Mouse (Mus musculus) spleen, embryonic (tissue): Measurements from ENCODE around the gene Upf3a.
"Not testable (repeated sequence)": the region's sequence is repeated elsewhere in the genome, so short reads cannot be mapped to it uniquely, and the experiment has no call there.

Source experiments
- CTCF ChIA-PET: fragments of 350-600 bp; sonication (Branson Sonifier 250); formaldehyde crosslinking; loops from one replicate; lab custom pipeline; 2022; lab: Charles Lee

Upf3a gene

GRCm38 (mm10) chr8:13785250-13785763, at the start of gene Upf3a:
TSS of gene Upf3a (plus strand) at chr8:13785615.
- CTCF ChIA-PET, result no interaction called here

GRCm38 (mm10) chr8:13740323-13740770, 45.1 kb upstream of the Upf3a start:
- CTCF ChIA-PET, result no interaction called here

- CTCF ChIA-PET, result no interaction called here
Observed at GRCm38 (mm10) chr8:13740817-13741613, 44.4 kb upstream of the Upf3a start.

- CTCF ChIA-PET, result not testable (repeated sequence)
Observed at GRCm38 (mm10) chr8:13746212-13746611, 39.2 kb upstream of the Upf3a start.

- CTCF ChIA-PET, result no interaction called here
Observed at GRCm38 (mm10) chr8:13747626-13748025, 37.8 kb upstream of the Upf3a start.

GRCm38 (mm10) chr8:13753680-13754079, 31.7 kb upstream of the Upf3a start:
- CTCF ChIA-PET, result interaction anchor here (1.2 kb wide), 1 partner anchor 13 kb away, joined by 3 read pairs; no protein-coding TSS in a partner anchor

- CTCF ChIA-PET, result interaction anchor here (0.5 kb wide), 1 partner anchor 206 kb away, joined by 3 read pairs; no protein-coding TSS in a partner anchor
Observed at GRCm38 (mm10) chr8:13756480-13756879, 28.9 kb upstream of the Upf3a start.

GRCm38 (mm10) chr8:13756982-13757804, 28.2 kb upstream of the Upf3a start, which contains the start of gene Cdc16:
TSS of gene Cdc16 (plus strand) at chr8:13757676.
- CTCF ChIA-PET, result no interaction called here

- CTCF ChIA-PET, result interaction anchor here (0.6 kb wide), 1 partner anchor 335 kb away, joined by 3 read pairs; no protein-coding TSS in a partner anchor
Observed at GRCm38 (mm10) chr8:13757805-13758727, 27.3 kb upstream of the Upf3a start.

GRCm38 (mm10) chr8:13769206-13769605, 16.2 kb upstream of the Upf3a start:
- CTCF ChIA-PET, result no interaction called here

GRCm38 (mm10) chr8:13780536-13780935, 4.9 kb upstream of the Upf3a start:
- CTCF ChIA-PET, result no interaction called here

GRCm38 (mm10) chr8:13785764-13786299, 417 bp downstream of the Upf3a start:
- CTCF ChIA-PET, result no interaction called here

GRCm38 (mm10) chr8:13789606-13790005, 4.2 kb downstream of the Upf3a start:
- CTCF ChIA-PET, result no interaction called here

GRCm38 (mm10) chr8:13793097-13793745, 7.8 kb downstream of the Upf3a start:
- CTCF ChIA-PET, result interaction anchor here (0.7 kb wide), 1 partner anchor 119 kb away, joined by 8 read pairs; no protein-coding TSS in a partner anchor

- CTCF ChIA-PET, result interaction anchor here (0.7 kb wide), 1 partner anchor 119 kb away, joined by 8 read pairs; no protein-coding TSS in a partner anchor
Observed at GRCm38 (mm10) chr8:13793746-13794101, 8.3 kb downstream of the Upf3a start.

- CTCF ChIA-PET, result no interaction called here
Observed at GRCm38 (mm10) chr8:13797676-13798075, 12.3 kb downstream of the Upf3a start.

GRCm38 (mm10) chr8:13799566-13799965, 14.2 kb downstream of the Upf3a start:
- CTCF ChIA-PET, result no interaction called here

- CTCF ChIA-PET, result no interaction called here
Observed at GRCm38 (mm10) chr8:13828598-13829172, 43.3 kb downstream of the Upf3a start.

GRCm38 (mm10) chr8:13838289-13838688, 52.9 kb downstream of the Upf3a start, which contains the start of gene AF366264:
TSS of gene AF366264 (minus strand) at chr8:13838389.
- CTCF ChIA-PET, result not testable (repeated sequence)

- CTCF ChIA-PET, result not testable (repeated sequence)
Observed at GRCm38 (mm10) chr8:13843286-13843685, 57.9 kb downstream of the Upf3a start.
